Mouse (Mus musculus) intestine, postnatal 0 days (tissue): Measurements from ENCODE around the gene Olfr1122. TPM values are rescaled to one million over a fixed set of nuclear protein-coding genes. Genes with fewer than 3 reads are reported as not detected.

Experiments used
- ATAC-seq: fragments of 200-750 bp; cut with Nextera tagmentation; 2 replicates; pipeline ENCODE4 v1.8.0; 2017; ENCODE audit warnings: mild to moderate bottlenecking, moderate TSS enrichment, moderate library complexity
- H3K27ac ChIP-seq: fragments of 300-500 bp; sonication (generic); 2 replicates; pipeline ENCODE4 v1.5.1; 2014; ENCODE audit warnings: mild to moderate bottlenecking, low read depth, low read length, moderate library complexity
- H3K27me3 ChIP-seq: fragments of 300-500 bp; sonication (generic); replicated peaks from 2 replicates; pipeline ENCODE4 v1.6.1; 2014; ENCODE audit warnings: low read length, mixed read lengths; ENCODE audit not compliant: control insufficient read depth, insufficient read depth
- H3K36me3 ChIP-seq: fragments of 300-500 bp; sonication (generic); 2 replicates; pipeline ENCODE4 v1.6.1; 2014; ENCODE audit warnings: mild to moderate bottlenecking, moderate library complexity; ENCODE audit not compliant: control insufficient read depth, insufficient read depth
- H3K4me1 ChIP-seq: fragments of 300-500 bp; sonication (generic); replicated peaks from 2 replicates; pipeline ENCODE4 v1.6.1; 2014; ENCODE audit warnings: antibody characterized with exemption, low read length, mixed read lengths; ENCODE audit not compliant: control insufficient read depth, insufficient read depth
- H3K4me2 ChIP-seq: fragments of 300-500 bp; sonication (generic); replicated peaks from 2 replicates; pipeline ENCODE4 v1.6.1; 2014; ENCODE audit warnings: low read depth, mild to moderate bottlenecking, moderate library complexity
- H3K4me3 ChIP-seq: fragments of 300-500 bp; sonication (generic); 2 replicates; pipeline ENCODE4 v1.5.1; 2014; ENCODE audit warnings: low read depth, low read length
- H3K9ac ChIP-seq: fragments of 300-500 bp; sonication (generic); 2 replicates; pipeline ENCODE4 v1.6.1; 2014; ENCODE audit warnings: mild to moderate bottlenecking, low read depth, low read length
- H3K9me3 ChIP-seq: fragments of 300-500 bp; sonication (generic); 2 replicates; pipeline ENCODE4 v1.6.1; 2016; ENCODE audit warnings: mixed run types; ENCODE audit not compliant: control insufficient read depth
- CTCF ChIP-seq: sonication (generic); IDR thresholded peaks from 2 replicates; pipeline ENCODE4 v1.5.1; 2016; ENCODE audit warnings: low read depth, mild to moderate bottlenecking, control low read depth, antibody characterized with exemption, moderate library complexity
- WGBS: fragments of 180-500 bp; shearing (Covaris S2); extraction: QIAGEN DNeasy Blood & Tissue Kit; methylation state at CpG from one replicate; pipeline ENCODE4 v1.1.7; 2014; 5-methylcytosine and 5-hydroxymethylcytosine counted together
- polyA plus RNA-seq: library from polyadenylated mRNA; unstranded; fragments of >200 nt; fragmentation: Nextera tagmentation; extraction: Ambion mirVana; gene quantifications from 2 replicates; pipeline ENCODE4 v1.2.1, GENCODE M21; 2015

Olfr1122 gene
- polyA plus RNA-seq, 1 experiment from 2014 or later = not detected

- H3K9ac ChIP-seq = no peak within 1 kb of the TSS
- H3K4me3 ChIP-seq = no peak within 1 kb of the TSS
- H3K27ac ChIP-seq = no peak within 1 kb of the TSS
- 76% methylated on average over 1 of the region's 1 CpGs for WGBS
- no peak within 1 kb of the TSS for H3K4me2 ChIP-seq
- no peaks in the 10 kb centered on the region for H3K9me3 ChIP-seq
- no peak for TF ChIP-seq CTCF
- H3K36me3 ChIP-seq = no peaks in the 10 kb centered on the region
- ATAC-seq = no peak
- H3K4me1 ChIP-seq = no peaks in the 10 kb centered on the region
- no peaks in the 10 kb centered on the region for H3K27me3 ChIP-seq
Measured at GRCm38 (mm10) chr2:87416335-87416734, 30.7 kb downstream of the Olfr1122 start, which contains the start of gene Olfr1123. Gene Olfr1123, plus strand, starts transcription at chr2:87416635.

- no peak for ATAC-seq
- no peak within 1 kb of the TSS for H3K27ac ChIP-seq
- no peak within 1 kb of the TSS for H3K4me3 ChIP-seq
- no peaks in the 10 kb centered on the region for H3K27me3 ChIP-seq
- no peaks in the 10 kb centered on the region for H3K4me1 ChIP-seq
- H3K4me2 ChIP-seq = no peak within 1 kb of the TSS
- TF ChIP-seq CTCF = no peak
- H3K36me3 ChIP-seq = no peaks in the 10 kb centered on the region
- H3K9ac ChIP-seq = no peak within 1 kb of the TSS
- WGBS = 93% methylated on average over 1 of the region's 1 CpGs
- no peaks in the 10 kb centered on the region for H3K9me3 ChIP-seq
Measured at GRCm38 (mm10) chr2:87429975-87430374, 44.3 kb downstream of the Olfr1122 start, which contains the start of gene Olfr1124. Gene Olfr1124, plus strand, starts transcription at chr2:87430275.

GRCm38 (mm10) chr2:87437731-87438130, 52.1 kb downstream of the Olfr1122 start:
- Histone ChIP-seq H3K4me1 (no peaks in the 10 kb centered on the region), H3K4me3 (no peak overlapping the region), H3K36me3 (no peaks in the 10 kb centered on the region), H3K4me2 (no peak overlapping the region), H3K27ac (no peak overlapping the region), H3K9me3 (no peaks in the 10 kb centered on the region), H3K9ac (no peak overlapping the region), H3K27me3 (no peaks in the 10 kb centered on the region)
- no peak for TF ChIP-seq CTCF
- no peak for ATAC-seq
- WGBS = 88% methylated on average over 16 of the region's 16 CpGs

Other genes with a start within 250 kb of the Olfr1122 start
- gene Olfr1110, start 245.5 kb upstream of the Olfr1122 start, polyA plus RNA-seq = not detected in 2 replicates
- gene Olfr1111, start 233.2 kb upstream of the Olfr1122 start, polyA plus RNA-seq = not detected in 2 replicates
- gene Olfr1112, start 198.1 kb upstream of the Olfr1122 start, polyA plus RNA-seq = not detected in 2 replicates
- not detected in 2 replicates for gene Olfr1113, start 176.9 kb upstream of the Olfr1122 start, polyA plus RNA-seq
- gene Olfr1115, start 137.8 kb upstream of the Olfr1122 start, polyA plus RNA-seq = not detected in 2 replicates
- gene Olfr1116, start 118.3 kb upstream of the Olfr1122 start, polyA plus RNA-seq = not detected in 2 replicates
- not detected in 2 replicates for gene Olfr1118, start 78.3 kb upstream of the Olfr1122 start, polyA plus RNA-seq
- gene Olfr1120, start 31.0 kb upstream of the Olfr1122 start, polyA plus RNA-seq = not detected in 2 replicates
- not detected in 2 replicates for gene Olfr1121, start 16.0 kb upstream of the Olfr1122 start, polyA plus RNA-seq
- not detected in 2 replicates for gene Olfr1123, start 30.8 kb downstream of the Olfr1122 start, polyA plus RNA-seq
- not detected in 2 replicates for gene Olfr1124, start 44.4 kb downstream of the Olfr1122 start, polyA plus RNA-seq
- gene Olfr1126, start 68.1 kb downstream of the Olfr1122 start, polyA plus RNA-seq = not detected in 2 replicates
- gene Pramel7, start 111.2 kb downstream of the Olfr1122 start, polyA plus RNA-seq = not detected in 2 replicates
- gene Pramel6, start 120.7 kb downstream of the Olfr1122 start, polyA plus RNA-seq = not detected in 2 replicates
- not detected in 2 replicates for gene Olfr153, start 145.9 kb downstream of the Olfr1122 start, polyA plus RNA-seq
- gene Olfr1128, start 159.7 kb downstream of the Olfr1122 start, polyA plus RNA-seq = not detected in 2 replicates
- gene Olfr1129, start 188.1 kb downstream of the Olfr1122 start, polyA plus RNA-seq = not detected in 2 replicates
- gene Olfr1130, start 220.4 kb downstream of the Olfr1122 start, polyA plus RNA-seq = not detected in 2 replicates
- not detected in 2 replicates for gene Olfr1131, start 241.3 kb downstream of the Olfr1122 start, polyA plus RNA-seq